In the genomic region with DNA sequence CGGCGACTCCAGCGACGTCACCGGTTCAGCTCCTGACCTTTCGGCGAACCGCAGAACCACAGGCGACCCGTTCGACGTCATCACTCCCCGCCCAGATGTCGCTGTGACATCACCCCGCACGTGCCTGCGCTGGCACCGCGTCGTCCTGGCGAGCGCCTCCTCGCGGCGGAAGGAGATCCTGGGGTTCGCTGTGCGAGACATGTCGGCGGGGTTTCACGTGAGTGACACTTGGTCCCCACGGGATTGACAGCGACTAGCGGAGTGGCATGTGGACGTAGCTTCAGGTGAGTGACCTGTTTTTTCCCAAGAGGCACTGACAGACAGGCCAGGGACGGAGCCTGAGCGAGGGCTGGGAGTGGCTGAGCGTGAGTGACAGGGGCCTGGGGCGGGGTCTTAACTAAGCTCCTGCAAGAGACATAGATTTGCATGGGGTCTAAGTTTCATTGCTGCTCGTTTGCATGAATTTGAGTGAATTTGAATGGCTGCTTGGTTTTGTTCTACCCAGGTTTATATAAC, we compare ENCODE assay signal across 7 mouse cellular contexts.
DNase-seq lines count a peak whose midpoint lies in the region; ATAC-seq lines count a peak whose summit lies in the region.

No protein-coding gene starts in this region.

- peak overlapping the region; percentile 57 for H3K9ac ChIP-seq in intestine, embryonic 16.5 days (ENCODE audit: low read depth, low read length)
- H3K9ac ChIP-seq in midbrain, embryonic 11.5 days (ENCODE audit: low read length): peak overlapping the region; percentile 51

- 0 out of 2 replicates have a peak, but pooled peaks cover 6% of the 10 kb centered on the region for H3K9me3 ChIP-seq in intestine, embryonic 16.5 days (ENCODE audit: control insufficient read depth, low read length)
- peaks cover 3% of the 10 kb centered on the region for H3K9me3 ChIP-seq in midbrain, embryonic 11.5 days (ENCODE audit: control insufficient read depth, low read length)

- H3K27ac ChIP-seq in intestine, embryonic 16.5 days (ENCODE audit: low read length): peak overlapping the region; percentile 64
- peak overlapping the region; percentile 40; the same call in 1 of the 2 replicates for H3K27ac ChIP-seq in midbrain, embryonic 11.5 days (ENCODE audit: low read depth, low read length)

- peak overlapping the region; percentile 56 for H3K4me3 ChIP-seq in intestine, embryonic 16.5 days (ENCODE audit: low read length)
- H3K4me3 ChIP-seq in midbrain, embryonic 11.5 days (ENCODE audit: low read depth, low read length): peak overlapping the region; percentile 51

- H3K27me3 ChIP-seq in intestine, embryonic 16.5 days (replicated peaks; ENCODE audit: control insufficient read depth, insufficient read depth, low read length): no peaks in the 10 kb centered on the region
- no peaks in the 10 kb centered on the region for H3K27me3 ChIP-seq in midbrain, embryonic 11.5 days (ENCODE audit: control insufficient read depth, insufficient read depth, low read length)

- intact Hi-C loops in left cerebral cortex, postnatal 36 days (cut with DNase I): loop anchor here (1.0 to 2.0 kb wide), 2 partner anchors 73 to 130 kb away; partner anchors contain the start of genes Kif3c and Rab10

- ATAC-seq in intestine, embryonic 16.5 days: peak; percentile 84
- peak; percentile 72 for ATAC-seq in midbrain, embryonic 11.5 days (ENCODE audit: low FRiP score)

- 24% methylated on average over 39 of the region's 39 CpGs for WGBS in intestine, embryonic 16.5 days
- WGBS in midbrain, embryonic 11.5 days: 17% methylated on average over 39 of the region's 39 CpGs

- peak overlapping the region; percentile 52 for H3K4me2 ChIP-seq in intestine, embryonic 16.5 days (ENCODE audit: low read depth, low read length)
- peak overlapping the region; percentile 52 for H3K4me2 ChIP-seq in midbrain, embryonic 11.5 days

- no peaks in the 10 kb centered on the region for H3K4me1 ChIP-seq in intestine, embryonic 16.5 days (ENCODE audit: control insufficient read depth, insufficient read depth, low read length)
- no peaks in the 10 kb centered on the region for H3K4me1 ChIP-seq in midbrain, embryonic 11.5 days (ENCODE audit: control insufficient read depth, insufficient read depth, low read length)

- peaks cover 31% of the 10 kb centered on the region for H3K36me3 ChIP-seq in intestine, embryonic 16.5 days (ENCODE audit: control insufficient read depth, insufficient read depth, low read length)
- H3K36me3 ChIP-seq in midbrain, embryonic 11.5 days (ENCODE audit: control insufficient read depth, insufficient read depth, low read length): peaks cover 13% of the 10 kb centered on the region; the same call in 1 of the 2 replicates

- peak; percentile 94 for DNase-seq in adrenal gland, adult 2 months
- DNase-seq in embryo, embryonic 11 days: peak; percentile 92
- peak; percentile 88 to 95 for DNase-seq in gastrocnemius, postnatal 4 days (ENCODE audit: low spot score in 2 of 2)
- peak; percentile 97 to 98 for DNase-seq in left cerebral cortex, postnatal 36 days (ENCODE audit: low spot score in 2 of 2)
- DNase-seq in midbrain, embryonic 11.5 days (ENCODE audit: low spot score, missing footprints): peak; percentile 99
- peak; percentile 90 for DNase-seq in spleen, adult 12 weeks (ENCODE audit: low spot score)

Comparison
In these comparisons a context has a peak if more than half of its experiments do, and no peak if none do; other contexts are left out.
1. Peak in every context shown above with its lines: DNase-seq, ATAC-seq, H3K4me3 ChIP-seq and H3K27ac ChIP-seq.